Mouse (Mus musculus): ENCODE data around the gene Sinhcaf.
A peak's percentile ranks its signal among the peaks of the same experiment; 100 is the strongest.
"Not testable (repeated sequence)": the region's sequence is repeated elsewhere in the genome, so short reads cannot be mapped to it uniquely, and the experiment has no call there.

Gene Sinhcaf

GRCm38 (mm10) chr6:148945509-148946408 lies 508 bp downstream of the Sinhcaf start:
- DNase-seq (ENCODE audit: low spot score): no peak

GRCm38 (mm10) chr6:148944767-148945508 lies 1.3 kb downstream of the Sinhcaf start:
- DNase-seq (ENCODE audit: low spot score): no peak

GRCm38 (mm10) chr6:148944344-148944766 lies 1.9 kb downstream of the Sinhcaf start:
- DNase-seq (ENCODE audit: low spot score): no peak

GRCm38 (mm10) chr6:148943695-148944094 lies 2.6 kb downstream of the Sinhcaf start:
- no peak for DNase-seq (ENCODE audit: low spot score)

GRCm38 (mm10) chr6:148942406-148942805 lies 3.9 kb downstream of the Sinhcaf start:
- DNase-seq (ENCODE audit: low spot score): no peak

- no peak for DNase-seq (ENCODE audit: low spot score)
Observed at GRCm38 (mm10) chr6:148941880-148942279, 4.4 kb downstream of the Sinhcaf start.

GRCm38 (mm10) chr6:148940383-148940782 lies 5.9 kb downstream of the Sinhcaf start:
- DNase-seq (ENCODE audit: low spot score): not testable (repeated sequence)

GRCm38 (mm10) chr6:148937693-148938092 lies 8.6 kb downstream of the Sinhcaf start:
- no peak for DNase-seq (ENCODE audit: low spot score)

- no peak for DNase-seq (ENCODE audit: low spot score)
Observed at GRCm38 (mm10) chr6:148934961-148935590, 11.2 kb downstream of the Sinhcaf start.

- no peak for DNase-seq (ENCODE audit: low spot score)
Observed at GRCm38 (mm10) chr6:148931281-148931680, 15.0 kb downstream of the Sinhcaf start.

- DNase-seq (ENCODE audit: low spot score): no peak
Observed at GRCm38 (mm10) chr6:148918841-148919398, 27.3 kb downstream of the Sinhcaf start.

- DNase-seq (ENCODE audit: low spot score): no peak
Observed at GRCm38 (mm10) chr6:148917672-148918071, 28.6 kb downstream of the Sinhcaf start.

- DNase-seq (ENCODE audit: low spot score): no peak
Observed at GRCm38 (mm10) chr6:148916817-148917216, 29.4 kb downstream of the Sinhcaf start.

GRCm38 (mm10) chr6:148913938-148914337 lies 32.3 kb downstream of the Sinhcaf start:
- DNase-seq (ENCODE audit: low spot score): peak; percentile 58

- not testable (repeated sequence) for DNase-seq (ENCODE audit: low spot score)
Observed at GRCm38 (mm10) chr6:148911906-148912305, 34.4 kb downstream of the Sinhcaf start.

GRCm38 (mm10) chr6:148906958-148907357 lies 39.3 kb downstream of the Sinhcaf start:
- DNase-seq (ENCODE audit: low spot score): no peak

- no peak for DNase-seq (ENCODE audit: low spot score)
Observed at GRCm38 (mm10) chr6:148902728-148903127, 43.5 kb downstream of the Sinhcaf start.

- DNase-seq (ENCODE audit: low spot score): no peak
Observed at GRCm38 (mm10) chr6:148896507-148896851, 49.8 kb downstream of the Sinhcaf start.

- DNase-seq (ENCODE audit: low spot score): peak; percentile 56
Observed at GRCm38 (mm10) chr6:148895773-148896506, 50.3 kb downstream of the Sinhcaf start, which contains the start of gene Caprin2. Caprin2 (minus strand) TSS chr6:148896237.

- DNase-seq (ENCODE audit: low spot score): no peak
Observed at GRCm38 (mm10) chr6:148894888-148895772, 51.1 kb downstream of the Sinhcaf start.
